Mouse (Mus musculus) cortical plate, adult 2 months (tissue): ENCODE data around the gene Hoga1.

Source experiments
- CTCF ChIP-seq: fragments of 200-500 bp; IDR thresholded peaks from 2 replicates; pipeline ENCODE4 v1.5.1; 2011; ENCODE audit warnings: mild to moderate bottlenecking, control low read depth, low read length; ENCODE audit not compliant: insufficient read depth; ENCODE audit errors: extremely low read depth
- POLR2A ChIP-seq: fragments of 200-500 bp; IDR thresholded peaks from 2 replicates; pipeline ENCODE4 v1.6.1; 2011; ENCODE audit warnings: mild to moderate bottlenecking, low read length, control low read depth; ENCODE audit not compliant: insufficient read depth; ENCODE audit errors: extremely low read depth

DNA sequence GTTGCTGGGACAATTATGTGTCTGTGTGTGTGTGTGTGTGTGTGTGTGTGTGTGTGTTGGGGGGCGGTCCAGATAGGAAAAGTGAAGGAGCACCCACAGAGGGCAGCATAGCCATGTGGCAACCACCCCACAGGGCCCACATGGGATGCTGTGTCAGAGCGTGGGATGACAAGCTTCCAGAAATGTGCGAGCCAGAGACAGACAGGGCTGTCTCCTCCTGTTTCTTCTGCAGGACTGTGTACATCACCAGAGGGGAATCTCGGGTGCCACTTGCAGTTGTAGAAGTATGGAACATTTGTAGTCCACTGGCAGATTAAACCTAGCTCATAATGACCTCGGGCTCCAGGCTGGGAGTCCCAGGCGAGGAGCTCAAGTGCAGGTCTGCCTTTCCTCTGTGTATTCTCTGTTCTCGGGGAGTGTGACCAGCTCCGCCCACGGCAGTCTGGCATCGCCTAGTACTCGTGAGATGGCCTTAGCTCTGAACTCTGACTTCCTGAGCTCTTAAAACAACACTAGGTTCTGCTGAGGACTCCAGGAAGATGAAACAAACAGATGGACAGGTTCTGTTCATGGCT, 10.4 kb upstream of the Hoga1 start:
- no peak for TF ChIP-seq CTCF
- TF ChIP-seq POLR2A, result no peak
